Mouse (Mus musculus): ENCODE results near the gene Gm20388. TPM values are rescaled to one million over a fixed set of nuclear protein-coding genes. Genes with fewer than 3 reads are reported as not detected.
A peak's percentile ranks its signal among the peaks of the same experiment; 100 is the strongest.

The Gm20388 gene
- polyA plus RNA-seq, 1 experiment from 2014 or later: not detected

DNA sequence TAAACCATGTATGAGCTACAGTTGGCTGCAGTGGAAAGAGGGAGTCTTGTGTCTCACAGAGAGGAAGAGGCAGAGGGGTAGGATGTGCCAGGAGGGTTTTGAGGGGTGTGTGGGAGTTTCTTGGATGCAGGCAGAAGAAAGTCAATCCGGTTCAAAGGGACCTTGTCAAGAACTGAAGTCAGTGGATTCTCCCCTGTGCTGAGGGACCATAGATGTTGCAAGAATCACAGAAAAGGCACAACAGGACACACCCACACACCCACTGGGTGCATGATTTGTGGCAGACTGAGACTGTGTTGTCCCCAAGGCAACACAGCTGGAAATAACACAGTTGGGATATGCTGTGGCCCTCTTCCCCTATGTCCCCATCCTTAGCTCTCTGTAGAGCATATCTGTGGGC is 526.6 kb downstream of the Gm20388 start:
- WGBS (ENCODE audit: insufficient replicate concordance): 83% methylated on average over 1 of the region's 1 CpGs
- Histone ChIP-seq H3K4me2 (no peak overlapping the region), H3K9me3 (replicated peaks) (peaks cover 7% of the 10 kb centered on the region), H3K27ac (no peak overlapping the region), H3K9ac (no peak overlapping the region), H3K4me3 (replicated peaks) (no peak overlapping the region), H3K4me1 (replicated peaks) (peaks cover 60% of the 10 kb centered on the region), H3K36me3 (no peaks in the 10 kb centered on the region), H3K27me3 (peaks cover 63% of the 10 kb centered on the region)
- no peak for DNase-seq
- ATAC-seq (ENCODE audit: low read depth): no peak

DNA sequence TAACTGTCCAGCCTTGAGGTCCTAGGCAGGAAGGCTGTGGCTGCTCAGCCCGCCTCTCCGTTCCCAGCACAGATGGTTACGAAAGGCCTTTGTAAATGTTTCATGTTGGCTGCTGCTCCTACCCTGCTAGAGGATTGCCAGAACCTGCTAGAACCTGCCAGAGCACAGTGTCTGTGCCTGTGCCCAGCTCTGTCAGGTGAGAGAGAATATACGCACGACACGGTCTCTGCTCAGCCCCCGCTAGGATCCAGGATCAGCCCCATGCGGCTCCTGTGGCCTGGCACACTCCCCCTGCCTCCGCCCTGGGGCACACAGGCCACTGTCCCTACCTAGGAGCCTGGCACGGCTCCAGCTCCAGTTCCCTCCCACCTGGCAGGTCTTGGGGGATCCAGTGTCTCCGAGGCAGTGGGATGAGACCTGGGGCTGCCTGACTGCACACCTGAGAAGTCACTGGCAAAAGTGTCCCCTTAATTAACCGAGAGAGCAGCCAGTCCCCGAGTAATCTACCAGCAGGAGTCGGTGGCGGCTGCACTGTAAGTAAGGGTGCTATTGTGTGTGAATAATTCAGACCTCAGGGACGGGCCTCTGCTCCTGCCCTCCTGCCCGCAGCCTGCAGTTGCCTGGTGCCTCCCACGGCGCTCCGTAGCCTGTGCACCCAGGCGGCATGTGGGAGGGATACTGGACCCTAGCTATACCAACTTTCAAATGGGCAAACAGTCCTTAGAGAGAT is 527.2 kb downstream of the Gm20388 start:
- peaks cover 67% of the 10 kb centered on the region for H3K27me3 ChIP-seq

DNA sequence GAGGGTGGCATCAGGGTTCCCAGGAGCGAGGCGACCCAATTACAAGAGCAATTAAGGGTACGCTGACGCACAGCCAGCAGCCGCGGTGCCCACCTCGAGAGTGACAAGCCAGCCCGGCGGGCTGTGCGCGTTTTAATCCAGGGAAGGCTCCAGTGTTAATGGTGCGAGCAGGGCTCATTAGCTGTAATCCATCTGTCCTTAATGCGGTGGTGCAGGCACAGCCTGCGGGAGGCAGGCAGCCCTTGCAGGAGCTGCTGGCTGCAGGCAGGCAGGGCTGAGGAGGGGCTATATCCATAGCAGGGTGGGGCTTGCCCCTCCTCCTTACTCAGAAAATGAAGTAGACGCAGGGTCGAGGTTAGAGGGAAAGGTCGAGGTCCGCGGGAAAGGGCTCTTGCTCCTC is 528.7 kb downstream of the Gm20388 start:
- Histone ChIP-seq H3K36me3 (no peaks in the 10 kb centered on the region), H3K4me1 (replicated peaks) (peaks cover 63% of the 10 kb centered on the region), H3K9me3 (replicated peaks) (no peaks in the 10 kb centered on the region), H3K4me2 (no peak overlapping the region), H3K4me3 (replicated peaks) (no peak overlapping the region), H3K9ac (no peak overlapping the region), H3K27me3 (peaks cover 65% of the 10 kb centered on the region), H3K27ac (no peak overlapping the region)
- 54% methylated on average over 19 of the region's 19 CpGs for WGBS (ENCODE audit: insufficient replicate concordance)
- ATAC-seq (ENCODE audit: low read depth) (no peak), DNase-seq (no peak)

More for the DNA sequence above, 527.2 kb downstream of the Gm20388 start:
- Histone ChIP-seq H3K4me2 (no peak overlapping the region), H3K9me3 (replicated peaks) (peaks cover 7% of the 10 kb centered on the region), H3K9ac (no peak overlapping the region), H3K4me1 (replicated peaks) (peaks cover 60% of the 10 kb centered on the region), H3K36me3 (no peaks in the 10 kb centered on the region), H3K4me3 (replicated peaks) (no peak overlapping the region), H3K27ac (no peak overlapping the region)
- DNase-seq: no peak
- WGBS (ENCODE audit: insufficient replicate concordance): 82% methylated on average over 21 of the region's 21 CpGs
- peak; percentile 9; the same call in 1 of the 2 replicates for ATAC-seq (ENCODE audit: low read depth)

DNA sequence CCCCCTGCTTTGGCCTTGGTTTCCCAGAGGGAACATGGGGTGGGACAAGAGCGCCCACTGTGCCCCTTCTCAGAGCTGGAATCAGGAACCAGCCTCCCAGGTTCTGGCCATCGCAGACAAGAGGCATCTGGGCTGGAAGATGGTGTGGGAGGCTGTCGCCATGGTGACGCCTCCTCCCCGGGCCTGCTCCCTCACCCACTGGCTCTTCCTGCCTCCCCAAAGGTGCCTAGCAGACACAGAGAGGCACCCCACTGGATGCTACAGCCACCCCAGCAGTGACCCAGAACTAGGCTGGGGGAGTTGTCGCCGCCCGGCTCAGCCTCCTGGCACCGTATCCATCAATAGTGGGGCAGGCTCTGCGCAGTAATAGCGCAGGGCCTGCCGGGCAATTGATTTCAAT is 530.1 kb downstream of the Gm20388 start:
- Histone ChIP-seq H3K9me3 (replicated peaks) (no peaks in the 10 kb centered on the region), H3K9ac (no peak overlapping the region), H3K4me2 (no peak overlapping the region), H3K27ac (no peak overlapping the region), H3K4me1 (replicated peaks) (peaks cover 71% of the 10 kb centered on the region), H3K27me3 (peaks cover 57% of the 10 kb centered on the region), H3K36me3 (no peaks in the 10 kb centered on the region), H3K4me3 (replicated peaks) (no peak overlapping the region)
- DNase-seq: no peak
- no peak for ATAC-seq (ENCODE audit: low read depth)
- WGBS (ENCODE audit: insufficient replicate concordance): 88% methylated on average over 12 of the region's 12 CpGs

DNA sequence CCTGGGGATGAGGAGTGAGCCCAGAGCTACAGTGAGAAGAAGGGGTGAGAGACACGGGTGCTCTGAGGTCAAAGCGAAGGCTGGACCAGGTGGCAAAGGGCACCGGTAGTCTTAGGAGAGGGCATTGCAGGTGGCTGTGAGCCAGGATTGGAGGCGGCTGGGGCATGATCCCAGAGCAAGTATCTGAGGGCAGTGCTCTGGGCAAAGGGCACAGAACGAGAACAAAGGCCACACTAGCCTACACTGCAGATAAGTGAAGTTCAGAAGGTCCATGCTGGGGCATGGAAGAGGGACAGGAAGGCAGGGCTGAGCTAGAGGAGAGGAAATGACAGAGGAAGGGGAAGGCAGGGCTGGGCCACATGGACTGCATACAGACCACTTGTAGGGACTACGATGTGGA is 531.0 kb downstream of the Gm20388 start:
- Histone ChIP-seq H3K27ac (no peak overlapping the region), H3K4me1 (replicated peaks) (peaks cover 66% of the 10 kb centered on the region)
- WGBS (ENCODE audit: insufficient replicate concordance): 51% methylated on average over 6 of the region's 6 CpGs

DNA sequence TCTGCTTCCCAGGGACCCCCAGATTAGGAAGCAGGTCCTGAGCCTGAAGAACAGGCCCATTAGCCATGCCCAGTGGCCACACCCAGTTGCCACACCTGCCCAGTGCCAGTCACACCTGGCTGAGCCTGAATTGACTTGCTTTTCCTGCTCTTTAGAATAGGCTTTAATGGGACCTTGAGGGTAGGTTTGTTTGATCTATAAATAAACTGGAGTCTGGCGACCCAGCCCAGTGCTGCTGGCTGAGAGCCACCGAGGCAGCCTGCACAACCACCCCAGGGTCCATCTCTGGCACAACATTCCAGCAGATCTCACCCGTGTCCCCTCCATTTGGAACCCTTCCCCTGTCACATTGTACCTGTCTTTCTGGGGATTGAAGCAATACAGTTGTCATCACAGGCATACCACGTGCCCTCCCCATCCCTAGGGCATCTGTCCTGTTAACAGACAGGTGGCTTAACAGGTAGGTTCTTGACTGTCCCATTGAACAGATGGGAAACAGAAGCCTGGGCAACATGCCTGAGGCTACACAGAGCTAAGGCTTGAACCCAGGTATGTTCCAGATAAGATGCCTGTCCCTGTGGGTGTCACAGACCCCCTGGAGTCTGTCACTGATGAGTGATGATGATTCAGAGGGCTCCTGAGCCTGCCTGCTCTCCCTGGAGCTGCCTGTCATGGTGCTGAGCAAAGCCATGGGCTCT is 531.8 kb downstream of the Gm20388 start:
- Histone ChIP-seq H3K36me3 (no peaks in the 10 kb centered on the region), H3K27me3 (peaks cover 40% of the 10 kb centered on the region), H3K4me3 (replicated peaks) (no peak overlapping the region), H3K9me3 (replicated peaks) (no peaks in the 10 kb centered on the region), H3K9ac (no peak overlapping the region), H3K4me2 (no peak overlapping the region), H3K4me1 (replicated peaks) (peaks cover 58% of the 10 kb centered on the region), H3K27ac (no peak overlapping the region)
- ATAC-seq (ENCODE audit: low read depth) (no peak), DNase-seq (no peak)
- WGBS (ENCODE audit: insufficient replicate concordance): 64% methylated on average over 4 of the region's 4 CpGs

More for the DNA sequence above, 531.0 kb downstream of the Gm20388 start:
- Histone ChIP-seq H3K36me3 (no peaks in the 10 kb centered on the region), H3K27me3 (peaks cover 48% of the 10 kb centered on the region), H3K4me3 (replicated peaks) (no peak overlapping the region), H3K9ac (no peak overlapping the region), H3K9me3 (replicated peaks) (no peaks in the 10 kb centered on the region), H3K4me2 (no peak overlapping the region)
- no peak for DNase-seq
- peak; percentile 37 for ATAC-seq (ENCODE audit: low read depth)

DNA sequence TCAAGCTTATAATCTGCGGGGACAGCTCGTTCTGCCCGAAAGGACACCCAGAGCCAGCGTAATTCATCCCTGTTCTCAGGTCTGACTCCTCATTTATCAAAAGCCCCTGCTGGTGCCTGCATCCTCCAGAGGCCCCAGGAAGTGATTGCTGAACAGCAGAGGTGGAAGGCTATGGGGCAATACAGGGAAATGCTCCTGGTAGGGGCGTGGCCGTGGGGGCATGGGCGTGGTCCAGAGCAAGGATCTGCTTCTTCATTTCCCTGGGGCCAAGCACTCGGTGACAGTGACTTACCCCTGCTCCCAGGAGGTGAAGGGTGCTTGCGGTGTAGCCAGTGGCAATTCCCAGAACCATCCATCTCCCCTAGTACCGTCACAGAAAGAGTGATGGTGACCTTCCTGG is 534.6 kb downstream of the Gm20388 start:
- DNase-seq (peak; percentile 56), ATAC-seq (ENCODE audit: low read depth) (peak; percentile 32; the same call in 1 of the 2 replicates)
- Histone ChIP-seq H3K9ac (no peak overlapping the region), H3K9me3 (replicated peaks) (no peaks in the 10 kb centered on the region), H3K4me1 (replicated peaks) (peaks cover 54% of the 10 kb centered on the region), H3K27ac (no peak overlapping the region), H3K27me3 (peaks cover 43% of the 10 kb centered on the region), H3K4me3 (replicated peaks) (no peak overlapping the region), H3K4me2 (no peak overlapping the region), H3K36me3 (no peaks in the 10 kb centered on the region)
- 28% methylated on average over 10 of the region's 10 CpGs for WGBS (ENCODE audit: insufficient replicate concordance)

DNA sequence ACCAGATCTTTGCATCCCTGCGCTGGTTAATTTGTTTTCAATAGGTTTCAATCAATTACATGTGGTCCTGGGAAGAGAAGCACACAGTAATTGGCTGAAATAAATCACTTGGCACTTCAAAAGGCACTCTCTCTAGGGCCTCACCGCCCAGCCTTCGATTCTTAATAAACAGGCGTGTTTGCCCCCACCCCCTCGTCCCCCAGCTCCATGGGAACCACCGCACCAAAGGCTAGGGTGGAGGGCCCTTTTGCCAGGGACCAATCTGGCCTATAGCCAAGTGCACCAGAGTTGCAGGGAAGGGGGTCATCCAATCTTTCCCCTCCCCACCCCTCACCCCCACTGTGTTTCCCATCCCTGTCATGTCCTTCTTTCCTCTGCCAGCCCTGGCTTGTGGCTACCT is 537.5 kb downstream of the Gm20388 start:
- peaks cover 31% of the 10 kb centered on the region for H3K27me3 ChIP-seq
- no peak overlapping the region for H3K9ac ChIP-seq
- ATAC-seq (ENCODE audit: low read depth): no peak
- H3K4me2 ChIP-seq: no peak overlapping the region
- no peak overlapping the region for H3K4me3 ChIP-seq (replicated peaks)
- no peaks in the 10 kb centered on the region for H3K36me3 ChIP-seq
- no peak overlapping the region for H3K27ac ChIP-seq
- WGBS (ENCODE audit: insufficient replicate concordance): 78% methylated on average over 6 of the region's 6 CpGs
- H3K9me3 ChIP-seq (replicated peaks): no peaks in the 10 kb centered on the region
- DNase-seq: no peak
- peaks cover 60% of the 10 kb centered on the region for H3K4me1 ChIP-seq (replicated peaks)

DNA sequence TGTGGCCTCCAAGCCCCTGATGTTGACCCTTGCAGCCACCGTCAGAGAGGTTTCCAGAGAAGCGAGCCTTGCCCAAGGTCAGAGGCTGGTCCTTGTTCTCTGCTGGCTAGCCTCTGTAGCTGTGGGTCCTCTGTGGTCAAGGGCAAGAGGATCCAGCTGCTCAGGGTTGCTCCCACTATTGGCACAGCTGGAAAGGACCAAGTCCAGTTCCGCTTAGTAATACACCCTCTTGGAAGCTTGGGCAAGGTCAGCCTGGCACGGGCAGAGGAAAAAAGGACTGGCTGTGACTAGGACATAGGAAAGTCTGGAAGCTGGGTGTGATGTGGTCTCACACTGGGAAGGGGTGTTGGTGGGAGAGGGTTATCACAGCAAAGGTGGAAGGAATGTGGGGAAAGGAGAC is 538.5 kb downstream of the Gm20388 start:
- WGBS (ENCODE audit: insufficient replicate concordance): 77% methylated on average over 4 of the region's 4 CpGs
- H3K36me3 ChIP-seq: no peaks in the 10 kb centered on the region
- no peaks in the 10 kb centered on the region for H3K9me3 ChIP-seq (replicated peaks)
- no peak for ATAC-seq (ENCODE audit: low read depth)
- peaks cover 31% of the 10 kb centered on the region for H3K27me3 ChIP-seq
- H3K4me3 ChIP-seq (replicated peaks): no peak overlapping the region
- H3K4me2 ChIP-seq: no peak overlapping the region
- peaks cover 69% of the 10 kb centered on the region for H3K4me1 ChIP-seq (replicated peaks)
- H3K27ac ChIP-seq: no peak overlapping the region
- H3K9ac ChIP-seq: no peak overlapping the region
- no peak for DNase-seq

DNA sequence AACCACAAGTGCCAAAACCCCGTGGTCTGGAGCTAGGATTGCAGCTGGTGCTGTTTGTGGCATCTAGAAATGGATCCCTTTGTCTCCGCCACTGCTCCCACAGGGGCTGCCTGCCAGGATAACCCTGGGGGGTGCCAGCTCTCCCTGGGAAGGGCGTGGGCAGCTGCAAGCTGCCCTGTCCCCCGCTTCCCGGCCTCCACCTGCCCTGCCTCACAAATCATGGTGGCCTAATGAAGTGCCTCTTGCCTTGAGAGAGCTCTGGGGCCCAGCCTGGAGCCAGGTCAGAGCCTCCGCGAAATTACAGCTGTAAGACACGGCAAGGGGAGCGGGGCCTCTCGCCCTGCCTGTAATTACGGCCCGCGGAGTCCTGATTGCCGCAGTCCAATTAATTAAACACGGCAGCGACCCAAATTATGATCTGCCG is 539.0 kb downstream of the Gm20388 start:
- 65% methylated on average over 17 of the region's 17 CpGs for WGBS (ENCODE audit: insufficient replicate concordance)
- no peak for DNase-seq
- peaks cover 31% of the 10 kb centered on the region for H3K27me3 ChIP-seq
- no peaks in the 10 kb centered on the region for H3K36me3 ChIP-seq
- H3K4me1 ChIP-seq (replicated peaks): peaks cover 71% of the 10 kb centered on the region
- no peak for ATAC-seq (ENCODE audit: low read depth)
- no peak overlapping the region for H3K4me3 ChIP-seq (replicated peaks)
- H3K27ac ChIP-seq: no peak overlapping the region
- H3K9me3 ChIP-seq (replicated peaks): no peaks in the 10 kb centered on the region
- H3K9ac ChIP-seq: no peak overlapping the region
- H3K4me2 ChIP-seq: no peak overlapping the region

DNA sequence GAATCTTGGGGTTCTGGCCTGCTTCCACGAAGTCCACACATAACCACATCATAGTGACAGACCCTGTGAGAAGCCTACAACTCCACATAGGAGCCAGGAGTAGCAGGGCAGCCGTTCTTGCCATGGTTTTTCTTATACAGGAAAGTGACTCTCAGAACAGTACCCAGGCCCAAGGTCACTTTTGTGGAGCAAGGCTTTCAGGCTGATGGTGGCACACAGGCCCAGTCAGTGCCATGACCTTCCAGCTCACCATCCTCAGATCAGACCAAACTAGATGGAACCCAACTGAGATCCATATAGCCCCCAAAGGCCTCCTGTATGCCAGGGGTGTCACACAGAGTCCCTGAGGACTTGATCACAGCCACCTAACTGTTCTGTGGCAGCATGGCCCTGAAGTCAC is 541.5 kb downstream of the Gm20388 start:
- DNase-seq (no peak), ATAC-seq (ENCODE audit: low read depth) (no peak)
- no peak overlapping the region for H3K4me3 ChIP-seq (replicated peaks)
- H3K4me1 ChIP-seq (replicated peaks): peaks cover 80% of the 10 kb centered on the region
- no peak overlapping the region for H3K27ac ChIP-seq
- 68% methylated on average over 2 of the region's 2 CpGs for WGBS (ENCODE audit: insufficient replicate concordance)
- H3K9me3 ChIP-seq (replicated peaks): no peaks in the 10 kb centered on the region
- H3K9ac ChIP-seq: no peak overlapping the region
- no peaks in the 10 kb centered on the region for H3K36me3 ChIP-seq
- H3K27me3 ChIP-seq: peaks cover 31% of the 10 kb centered on the region
- H3K4me2 ChIP-seq: no peak overlapping the region

All from liver, embryonic 13.5 days (tissue).